Mouse (Mus musculus) stomach, embryonic 14.5 days (tissue): ENCODE measurements around the gene Pkd1l3. TPM values are rescaled to one million over a fixed set of nuclear protein-coding genes. Genes with fewer than 3 reads are reported as not detected.

Experiments used
- ATAC-seq: fragments of 200-750 bp; cut with Nextera tagmentation; 2 replicates; pipeline ENCODE4 v1.8.0; 2017; ENCODE audit warnings: low read depth, moderate TSS enrichment; ENCODE audit not compliant: insufficient number of reproducible peaks, insufficient read depth, low FRiP score
- H3K27ac ChIP-seq: fragments of 300-500 bp; sonication (generic); 2 replicates; pipeline ENCODE4 v1.5.1; 2014; ENCODE audit warnings: mild to moderate bottlenecking, low read length, moderate library complexity, mixed read lengths
- H3K27me3 ChIP-seq: fragments of 300-500 bp; sonication (generic); 2 replicates; pipeline ENCODE4 v1.6.1; 2014; ENCODE audit warnings: low read length, control low read depth, mixed read lengths; ENCODE audit not compliant: control insufficient read depth, insufficient read depth
- H3K36me3 ChIP-seq: fragments of 300-500 bp; sonication (generic); 2 replicates; pipeline ENCODE4 v1.6.1; 2014; ENCODE audit warnings: mild to moderate bottlenecking, control low read depth, low read length, moderate library complexity, mixed read lengths; ENCODE audit not compliant: control insufficient read depth, insufficient read depth
- H3K4me1 ChIP-seq: fragments of 300-500 bp; sonication (generic); 2 replicates; pipeline ENCODE4 v1.6.1; 2014; ENCODE audit warnings: low read length, control low read depth, mixed read lengths; ENCODE audit not compliant: control insufficient read depth, insufficient read depth
- H3K4me2 ChIP-seq: fragments of 300-500 bp; sonication (generic); replicated peaks from 2 replicates; pipeline ENCODE4 v1.6.1; 2014; ENCODE audit warnings: low read depth, low read length, control low read depth
- H3K4me3 ChIP-seq: fragments of 300-500 bp; sonication (generic); 2 replicates; pipeline ENCODE4 v1.5.1; 2014; ENCODE audit warnings: low read depth, low read length, control low read depth
- H3K9ac ChIP-seq: fragments of 300-500 bp; sonication (generic); replicated peaks from 2 replicates; pipeline ENCODE4 v1.6.1; 2014; ENCODE audit warnings: low read depth, mild to moderate bottlenecking, control low read depth, low read length, moderate library complexity, mixed read lengths
- H3K9me3 ChIP-seq: fragments of 300-500 bp; sonication (generic); 2 replicates; pipeline ENCODE4 v1.6.1; 2016; ENCODE audit warnings: low read depth, low read length, control low read depth; ENCODE audit not compliant: control insufficient read depth
- WGBS: fragments of 180-500 bp; shearing (Covaris S2); extraction: QIAGEN DNeasy Blood & Tissue Kit; methylation state at CpG from one replicate; pipeline ENCODE4 v1.1.7; 2014; 5-methylcytosine and 5-hydroxymethylcytosine counted together
- polyA plus RNA-seq: library from polyadenylated mRNA; unstranded; fragments of >200 nt; fragmentation: Nextera tagmentation; extraction: Ambion mirVana; gene quantifications from 2 replicates; pipeline ENCODE4 v1.2.1, GENCODE M21; 2014

The Pkd1l3 gene
- polyA plus RNA-seq, 1 experiment from 2014 or later = not detected

DNA sequence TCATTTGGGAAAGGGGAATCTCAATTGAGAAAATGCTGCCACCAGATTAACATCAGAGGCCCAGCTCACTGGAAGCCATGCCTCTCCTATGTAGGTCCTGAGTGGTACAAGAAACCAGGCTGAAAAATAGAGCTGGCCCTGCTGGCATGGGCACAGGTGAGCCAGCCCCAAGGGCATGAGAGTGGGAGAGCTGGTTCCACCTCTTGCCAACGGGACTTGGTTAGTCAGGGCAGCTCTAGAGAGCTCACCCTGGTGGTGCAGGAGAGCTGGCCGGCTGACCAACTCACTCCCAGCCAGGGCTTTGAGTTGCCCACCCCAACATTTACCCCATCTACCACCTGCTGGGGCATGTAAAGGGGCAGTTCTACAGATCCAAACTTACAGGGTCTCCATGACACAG is 59.3 kb downstream of the Pkd1l3 start:
- Histone ChIP-seq H3K9me3 (no peaks in the 10 kb centered on the region), H3K4me3 (no peak overlapping the region), H3K27me3 (no peaks in the 10 kb centered on the region), H3K27ac (no peak overlapping the region), H3K36me3 (peaks cover 80% of the 10 kb centered on the region), H3K4me1 (no peaks in the 10 kb centered on the region), H3K9ac (no peak overlapping the region), H3K4me2 (no peak overlapping the region)
- ATAC-seq = no peak
- 92% methylated on average over 2 of the region's 2 CpGs for whole genome bisulfite sequencing

DNA sequence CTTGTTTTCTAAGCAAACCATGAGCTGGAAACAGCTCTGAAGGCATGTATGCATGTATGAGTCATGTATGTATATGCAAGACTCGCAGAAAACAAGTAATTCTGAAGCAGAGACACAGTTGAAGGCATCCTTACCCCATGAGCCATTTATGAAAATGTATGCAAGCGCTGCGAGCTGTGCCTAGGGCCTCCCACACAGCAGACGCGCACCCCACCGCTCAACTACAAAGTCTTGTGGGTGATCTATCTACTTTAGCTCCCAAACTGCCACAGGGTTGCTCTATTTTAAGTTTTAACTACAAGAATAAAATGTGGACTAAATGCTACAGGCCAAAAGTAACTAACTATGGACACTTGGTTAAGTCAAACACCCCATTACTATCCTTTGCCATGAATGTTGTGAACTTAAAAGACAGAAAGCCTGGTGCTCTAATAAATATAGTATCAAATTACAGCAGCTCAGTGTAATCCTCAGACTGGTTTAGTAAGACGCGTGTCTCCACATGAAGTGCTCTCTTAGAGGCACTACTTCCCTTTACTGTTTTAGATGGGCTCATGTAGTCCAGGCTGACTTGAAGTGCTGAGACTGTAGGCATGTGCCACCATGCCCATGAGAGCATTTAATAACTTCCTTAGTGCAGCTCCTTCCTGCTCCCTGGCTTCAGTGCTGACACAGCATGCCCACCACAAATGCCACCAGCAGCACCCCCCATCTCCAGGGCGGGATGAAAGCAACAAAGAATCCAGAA is 61.8 kb downstream of the Pkd1l3 start:
- Histone ChIP-seq H3K27me3 (no peaks in the 10 kb centered on the region), H3K9ac (no peak overlapping the region), H3K27ac (no peak overlapping the region), H3K9me3 (no peaks in the 10 kb centered on the region), H3K4me2 (no peak overlapping the region), H3K4me3 (no peak overlapping the region), H3K36me3 (peaks cover 88% of the 10 kb centered on the region), H3K4me1 (no peaks in the 10 kb centered on the region)
- WGBS = 90% methylated on average over 9 of the region's 9 CpGs
- ATAC-seq = no peak

DNA sequence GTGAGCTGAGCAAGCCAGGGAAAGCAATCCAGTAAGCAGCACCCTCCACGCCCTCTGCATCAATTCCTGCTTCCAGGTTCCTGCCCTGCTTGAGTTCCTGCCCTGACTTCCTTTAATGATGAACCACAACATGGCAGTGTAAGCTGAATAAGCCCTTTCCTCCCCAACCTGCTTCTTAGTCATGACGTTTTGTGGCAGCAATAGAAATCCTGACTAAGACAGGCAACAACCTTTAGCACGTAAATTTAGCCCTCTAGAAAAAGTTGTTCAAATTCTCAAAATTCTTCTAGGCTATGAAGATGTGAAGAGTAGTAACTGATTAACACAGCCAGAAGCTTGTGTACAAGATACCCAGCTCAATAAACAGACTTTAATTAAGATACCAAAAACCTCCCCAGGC is 67.2 kb downstream of the Pkd1l3 start:
- Histone ChIP-seq H3K27ac (no peak overlapping the region), H3K36me3 (peaks cover 57% of the 10 kb centered on the region), H3K27me3 (no peaks in the 10 kb centered on the region), H3K4me2 (no peak overlapping the region), H3K9me3 (no peaks in the 10 kb centered on the region), H3K9ac (no peak overlapping the region), H3K4me1 (no peaks in the 10 kb centered on the region), H3K4me3 (no peak overlapping the region)
- 74% methylated on average over 3 of the region's 3 CpGs for WGBS
- no peak for ATAC-seq

DNA sequence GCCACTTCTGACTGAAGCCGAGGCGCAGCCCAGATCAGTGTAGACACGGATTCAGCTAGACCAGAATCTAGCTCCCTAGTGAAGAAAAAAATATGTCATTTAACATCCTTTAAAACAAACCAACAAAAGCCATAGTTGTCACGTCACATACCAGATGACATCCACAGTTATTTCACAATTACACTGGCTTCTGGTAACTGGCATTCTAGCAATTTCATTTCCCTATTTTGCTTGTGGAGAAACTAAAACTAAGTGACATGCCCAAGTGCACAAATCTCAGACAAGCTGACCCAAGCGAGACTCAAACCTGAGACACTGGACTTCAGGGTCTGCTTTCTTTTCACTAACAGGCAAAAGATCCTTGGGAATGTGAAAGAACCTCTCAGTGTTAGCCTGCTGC is 67.8 kb downstream of the Pkd1l3 start:
- Histone ChIP-seq H3K36me3 (peaks cover 52% of the 10 kb centered on the region), H3K9ac (no peak overlapping the region), H3K4me2 (no peak overlapping the region), H3K27ac (no peak overlapping the region), H3K4me1 (no peaks in the 10 kb centered on the region), H3K4me3 (no peak overlapping the region), H3K9me3 (no peaks in the 10 kb centered on the region), H3K27me3 (no peaks in the 10 kb centered on the region)
- no peak for ATAC-seq
- 90% methylated on average over 5 of the region's 5 CpGs for WGBS

DNA sequence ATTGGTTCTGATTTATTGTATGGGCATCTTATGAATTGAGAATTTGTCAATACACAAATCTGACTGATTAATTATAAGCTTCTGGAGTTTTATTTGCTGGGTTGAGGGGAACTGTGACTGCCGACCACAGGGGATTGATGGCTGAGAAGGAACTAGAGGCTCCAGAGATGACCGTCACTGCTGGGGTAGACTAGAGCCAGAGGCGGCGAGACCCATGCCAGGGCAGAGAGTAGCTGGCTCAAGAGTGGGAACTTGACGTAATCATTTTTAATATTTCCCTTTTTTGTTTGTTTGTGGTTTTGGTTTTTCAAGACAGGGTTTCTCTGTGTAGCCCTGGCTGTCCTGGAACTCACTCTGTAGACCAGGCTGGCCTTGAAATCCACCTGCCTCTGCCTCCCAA is 72.9 kb downstream of the Pkd1l3 start:
- peaks cover 8% of the 10 kb centered on the region for H3K36me3 ChIP-seq
- no peak overlapping the region for H3K4me2 ChIP-seq
- H3K4me1 ChIP-seq = peaks cover 18% of the 10 kb centered on the region
- WGBS = 86% methylated on average over 5 of the region's 5 CpGs
- no peak overlapping the region for H3K9ac ChIP-seq
- H3K27me3 ChIP-seq = no peaks in the 10 kb centered on the region
- no peaks in the 10 kb centered on the region for H3K9me3 ChIP-seq
- no peak for ATAC-seq
- no peak overlapping the region for H3K4me3 ChIP-seq
- no peak overlapping the region for H3K27ac ChIP-seq

DNA sequence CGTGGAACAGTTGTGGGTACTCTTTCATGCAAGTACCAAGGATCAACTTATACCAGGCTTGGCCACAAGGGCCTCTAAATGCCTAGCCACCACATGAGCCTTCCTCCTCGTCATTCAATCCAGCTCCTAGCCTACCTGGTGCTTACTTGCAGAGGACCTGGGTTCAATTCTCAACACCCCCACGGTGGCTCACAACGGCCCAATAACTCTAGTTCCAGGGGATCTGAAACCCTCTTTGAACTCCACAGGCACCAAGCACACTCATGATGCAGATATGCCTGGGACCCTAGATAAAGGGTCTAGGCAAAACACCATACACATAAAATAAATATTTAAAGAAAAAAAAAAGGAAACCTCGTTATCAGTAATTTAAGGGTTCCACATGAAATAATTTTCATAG is 77.5 kb downstream of the Pkd1l3 start:
- no peaks in the 10 kb centered on the region for H3K9me3 ChIP-seq
- H3K27ac ChIP-seq = no peak overlapping the region
- no peaks in the 10 kb centered on the region for H3K36me3 ChIP-seq
- H3K4me3 ChIP-seq = peak overlapping the region; percentile 98
- H3K9ac ChIP-seq = 0 out of 2 replicates have a peak overlapping the region, but pooled peaks have one; percentile 21
- 45% methylated on average over 5 of the region's 5 CpGs for WGBS
- no peak for ATAC-seq
- peak overlapping the region; percentile 79 for H3K4me2 ChIP-seq
- H3K4me1 ChIP-seq = peaks cover 21% of the 10 kb centered on the region
- no peaks in the 10 kb centered on the region for H3K27me3 ChIP-seq

DNA sequence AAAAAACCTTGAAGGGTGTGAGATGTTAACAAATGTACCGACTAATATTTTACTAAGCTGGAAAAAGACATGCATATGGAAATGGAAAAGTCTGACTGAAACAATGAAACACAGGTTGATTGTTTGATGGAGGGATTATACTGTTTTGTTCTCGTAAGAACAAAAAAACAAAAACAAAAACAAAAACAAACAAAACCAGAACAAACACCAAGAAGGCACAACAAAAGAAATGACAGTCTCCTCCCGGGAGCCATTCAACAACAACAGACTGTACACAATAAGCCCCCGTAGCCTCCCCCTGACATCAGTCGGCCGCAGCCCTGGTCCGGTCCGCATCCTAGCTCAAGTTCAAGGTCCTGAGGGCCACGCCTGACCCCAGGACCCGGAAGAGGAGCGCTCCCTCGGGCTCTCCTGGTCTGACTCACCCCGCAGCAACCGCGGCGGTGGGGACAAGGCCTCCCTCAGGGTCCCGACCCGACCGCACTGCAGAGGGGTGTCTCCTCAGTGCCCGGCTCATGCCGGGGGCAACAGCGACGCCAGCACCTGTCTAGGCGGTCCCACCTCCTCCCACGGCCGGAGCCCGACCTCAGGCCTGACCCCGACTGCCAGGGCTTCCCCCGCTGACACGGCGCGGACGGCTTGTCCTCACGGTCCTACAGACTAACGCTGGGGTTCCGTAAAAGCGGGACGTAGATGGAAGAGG is 78.3 kb downstream of the Pkd1l3 start:
- Histone ChIP-seq H3K4me2 (peak overlapping the region; percentile 79), H3K36me3 (no peaks in the 10 kb centered on the region), H3K9ac (peak overlapping the region; percentile 95), H3K27ac (peak overlapping the region; percentile 74; the same call in 1 of the 2 replicates), H3K9me3 (no peaks in the 10 kb centered on the region), H3K4me1 (peaks cover 21% of the 10 kb centered on the region), H3K27me3 (no peaks in the 10 kb centered on the region), H3K4me3 (peak overlapping the region; percentile 98)
- WGBS = under 1% methylated on average over 36 of the region's 38 CpGs
- peak; percentile 59 for ATAC-seq

DNA sequence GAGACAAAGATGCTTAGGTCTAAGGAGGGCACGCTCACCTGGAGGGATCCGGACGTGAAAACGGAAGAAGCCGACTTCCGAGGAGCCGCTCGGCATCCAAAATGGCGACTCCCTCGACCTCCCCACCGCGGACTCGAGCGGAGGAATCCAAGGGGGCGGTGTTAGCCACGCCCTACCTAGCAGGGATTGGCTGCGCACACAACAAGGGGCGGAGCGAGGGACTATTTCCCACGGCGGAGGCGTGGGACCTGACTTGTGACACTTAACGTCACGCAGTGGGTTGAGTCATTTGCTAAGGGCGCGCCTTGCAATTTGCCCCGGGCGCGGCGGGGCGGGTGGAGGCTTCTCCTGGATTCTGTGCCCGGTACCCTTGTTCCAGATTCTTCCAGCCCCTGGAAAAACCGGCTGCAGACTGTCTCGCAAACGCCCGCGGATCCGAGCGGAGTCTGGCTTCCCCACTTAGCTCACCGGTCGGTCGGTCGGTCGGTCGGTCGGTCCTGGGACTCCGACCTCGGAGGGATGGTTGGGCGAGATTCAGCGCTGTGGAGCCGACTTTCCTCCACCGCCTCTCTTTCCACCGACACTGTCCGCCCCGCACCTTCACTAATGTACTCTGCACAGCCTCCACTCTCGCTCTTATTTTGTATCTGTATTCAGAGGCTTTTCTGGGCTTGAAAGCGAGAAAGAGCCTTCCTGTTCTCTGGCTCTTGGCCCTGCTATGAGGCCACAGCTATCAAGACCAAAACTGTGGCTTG is 79.0 kb downstream of the Pkd1l3 start, which contains the start of gene Ist1:
Ist1 (minus strand) TSS at position 115 of the 755 bp plus-strand sequence.
- H3K4me1 ChIP-seq = peaks cover 21% of the 10 kb centered on the region
- WGBS = under 1% methylated on average over 57 of the region's 57 CpGs
- H3K4me3 ChIP-seq = peak within 1 kb of the TSS; percentile 98
- H3K27me3 ChIP-seq = no peaks in the 10 kb centered on the region
- peak; percentile 99 for ATAC-seq
- H3K27ac ChIP-seq = peak within 1 kb of the TSS; percentile 74; the same call in 1 of the 2 replicates
- H3K9ac ChIP-seq = peak within 1 kb of the TSS; percentile 95
- H3K9me3 ChIP-seq = no peaks in the 10 kb centered on the region
- H3K36me3 ChIP-seq = no peaks in the 10 kb centered on the region
- H3K4me2 ChIP-seq = peak within 1 kb of the TSS; percentile 79
